Mouse (Mus musculus) liver, embryonic 16.5 days (tissue): Measurements from ENCODE around the gene Stk35. TPM values are rescaled to one million over a fixed set of nuclear protein-coding genes. Genes with fewer than 3 reads are reported as not detected.

Experiments
- ATAC-seq: fragments of 200-750 bp; cut with Nextera tagmentation; 2 replicates; pipeline ENCODE4 v1.8.0; 2017; ENCODE audit warnings: low read depth, mild to moderate bottlenecking, moderate number of reproducible peaks, moderate library complexity
- H3K27ac ChIP-seq: fragments of 300-500 bp; sonication (generic); 2 replicates; pipeline ENCODE4 v1.5.1; 2014; ENCODE audit warnings: mild to moderate bottlenecking, low read length
- H3K27me3 ChIP-seq: fragments of 300-500 bp; sonication (generic); 2 replicates; pipeline ENCODE4 v1.6.1; 2014; ENCODE audit warnings: low read depth, low read length, mixed read lengths; ENCODE audit not compliant: control insufficient read depth, insufficient read depth
- H3K36me3 ChIP-seq: fragments of 300-500 bp; sonication (generic); 2 replicates; pipeline ENCODE4 v1.6.1; 2014; ENCODE audit warnings: mild to moderate bottlenecking; ENCODE audit not compliant: control insufficient read depth, insufficient read depth
- H3K4me1 ChIP-seq: fragments of 300-500 bp; sonication (generic); 2 replicates; pipeline ENCODE4 v1.6.1; 2014; ENCODE audit warnings: low read depth, low read length, mixed read lengths; ENCODE audit not compliant: control insufficient read depth
- H3K4me2 ChIP-seq: fragments of 300-500 bp; sonication (generic); 2 replicates; pipeline ENCODE4 v1.6.1; 2014; ENCODE audit warnings: low read depth, low read length, mixed read lengths
- H3K4me3 ChIP-seq: fragments of 300-500 bp; sonication (generic); 2 replicates; pipeline ENCODE4 v1.5.1; 2014; ENCODE audit warnings: low read depth, mild to moderate bottlenecking, low read length
- H3K9ac ChIP-seq: fragments of 300-500 bp; sonication (generic); 2 replicates; pipeline ENCODE4 v1.6.1; 2014; ENCODE audit warnings: low read depth, low read length
- H3K9me3 ChIP-seq: fragments of 300-500 bp; sonication (generic); replicated peaks from 2 replicates; pipeline ENCODE4 v1.6.1; 2016; ENCODE audit warnings: low read length; ENCODE audit not compliant: control insufficient read depth
- WGBS: fragments of 180-500 bp; shearing (Covaris S2); extraction: QIAGEN DNeasy Blood & Tissue Kit; methylation state at CpG from one replicate; pipeline ENCODE4 v1.1.7; 2014; ENCODE audit not compliant: insufficient replicate concordance; 5-methylcytosine and 5-hydroxymethylcytosine counted together
- polyA plus RNA-seq: library from polyadenylated mRNA; unstranded; fragments of >200 nt; fragmentation: Nextera tagmentation; extraction: Ambion mirVana; gene quantifications from 2 replicates; pipeline ENCODE4 v1.2.1, GENCODE M21; 2015

The Stk35 gene
- polyA plus RNA-seq: 3.1 TPM in 2 replicates

DNA sequence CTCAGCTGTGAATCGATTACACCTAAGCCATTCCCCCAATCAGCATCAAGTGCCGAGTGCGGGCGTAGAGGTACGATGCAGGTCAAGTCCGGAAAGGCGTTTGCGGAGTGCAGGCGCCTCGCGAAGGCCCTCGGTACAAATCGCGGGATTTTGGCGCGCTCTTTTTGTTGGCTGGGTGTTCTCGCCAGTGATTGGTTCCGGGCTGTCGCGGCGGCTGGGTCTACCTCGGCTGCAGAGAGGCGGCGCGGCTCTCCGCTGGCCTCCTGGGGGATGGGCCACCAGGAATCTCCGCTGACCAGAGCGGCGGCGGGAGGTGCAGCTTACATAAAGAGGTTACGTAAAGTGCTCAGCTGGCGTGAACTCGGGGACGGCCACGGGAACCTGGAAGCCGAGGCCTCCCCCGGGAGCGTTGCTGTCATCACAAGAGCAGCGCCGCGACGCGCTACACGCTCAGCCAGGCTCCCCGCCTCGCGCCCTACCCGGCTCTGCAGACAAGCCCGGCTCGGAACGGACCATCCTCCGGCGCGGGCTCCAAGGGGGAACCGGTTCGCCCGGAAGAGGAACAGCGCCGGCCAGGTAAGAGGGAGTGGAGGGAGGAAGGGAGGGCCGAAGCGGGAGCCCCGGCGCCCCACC is at the start of gene Stk35:
TSS of gene Stk35 (plus strand) at position 247 of the 633 bp plus-strand sequence.
- no peaks in the 10 kb centered on the region; the same call in 1 of the 2 replicates for H3K36me3 ChIP-seq
- H3K9ac ChIP-seq: peak within 1 kb of the TSS; percentile 93
- H3K4me3 ChIP-seq: peak within 1 kb of the TSS; percentile 94
- no peaks in the 10 kb centered on the region for H3K27me3 ChIP-seq
- H3K9me3 ChIP-seq: no peaks in the 10 kb centered on the region
- H3K4me2 ChIP-seq: peak within 1 kb of the TSS; percentile 93
- H3K4me1 ChIP-seq: peaks cover 20% of the 10 kb centered on the region
- WGBS: under 1% methylated on average over 58 of the region's 63 CpGs
- ATAC-seq: peak; percentile 86
- peak within 1 kb of the TSS; percentile 95 for H3K27ac ChIP-seq

DNA sequence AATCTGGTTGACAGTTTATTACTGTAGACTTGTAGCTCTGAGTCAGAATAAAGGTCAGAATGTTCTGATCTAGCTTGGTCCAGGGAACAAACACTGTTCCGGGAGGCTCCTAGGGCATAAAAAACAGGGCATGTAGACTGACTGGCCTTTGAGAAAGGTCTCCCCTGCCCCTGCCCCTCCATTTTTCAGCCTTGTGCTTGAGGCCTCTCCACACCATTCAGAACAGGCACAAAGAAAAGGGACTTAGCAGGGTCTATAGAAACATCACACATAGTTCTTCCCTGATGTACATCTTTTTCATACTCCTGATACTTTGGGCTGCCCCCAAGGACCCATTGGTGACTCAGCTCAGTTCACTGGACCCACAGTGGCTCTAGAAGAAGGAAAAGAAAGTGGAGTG is 18.3 kb upstream of the Stk35 start:
- H3K9ac ChIP-seq: no peak overlapping the region
- H3K4me2 ChIP-seq: no peak overlapping the region
- 81% methylated on average over 1 of the region's 1 CpGs for WGBS
- H3K4me1 ChIP-seq: no peaks in the 10 kb centered on the region
- H3K27me3 ChIP-seq: no peaks in the 10 kb centered on the region
- H3K36me3 ChIP-seq: no peaks in the 10 kb centered on the region
- H3K4me3 ChIP-seq: no peak overlapping the region
- H3K27ac ChIP-seq: no peak overlapping the region
- ATAC-seq: no peak
- H3K9me3 ChIP-seq: no peaks in the 10 kb centered on the region

DNA sequence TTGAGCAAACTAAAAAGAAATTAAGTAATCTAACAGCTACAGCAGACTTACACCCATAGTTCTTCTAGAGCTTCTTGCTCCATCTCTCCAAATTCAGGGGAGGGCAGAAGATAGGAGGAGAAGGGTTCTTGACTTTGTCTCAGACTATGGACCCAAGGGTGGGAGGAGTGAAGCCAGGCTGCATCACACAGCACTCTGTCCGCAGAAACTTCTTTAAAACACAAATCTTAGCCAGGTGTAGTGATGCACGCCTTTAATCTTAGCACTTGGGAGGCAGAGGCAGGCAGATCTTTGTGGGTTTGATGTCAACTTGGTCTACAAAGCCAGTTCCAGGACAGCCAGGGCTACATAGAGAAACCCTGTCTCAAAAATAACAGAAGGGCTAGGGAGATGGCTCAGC is 3.8 kb upstream of the Stk35 start:
- Histone ChIP-seq H3K9me3 (peaks cover 4% of the 10 kb centered on the region; the same call in 1 of the 2 replicates), H3K4me1 (peaks cover 6% of the 10 kb centered on the region), H3K4me3 (no peak overlapping the region), H3K27ac (no peak overlapping the region), H3K27me3 (no peaks in the 10 kb centered on the region), H3K9ac (no peak overlapping the region), H3K4me2 (no peak overlapping the region), H3K36me3 (no peaks in the 10 kb centered on the region)
- WGBS: 71% methylated on average over 2 of the region's 2 CpGs
- ATAC-seq: no peak

DNA sequence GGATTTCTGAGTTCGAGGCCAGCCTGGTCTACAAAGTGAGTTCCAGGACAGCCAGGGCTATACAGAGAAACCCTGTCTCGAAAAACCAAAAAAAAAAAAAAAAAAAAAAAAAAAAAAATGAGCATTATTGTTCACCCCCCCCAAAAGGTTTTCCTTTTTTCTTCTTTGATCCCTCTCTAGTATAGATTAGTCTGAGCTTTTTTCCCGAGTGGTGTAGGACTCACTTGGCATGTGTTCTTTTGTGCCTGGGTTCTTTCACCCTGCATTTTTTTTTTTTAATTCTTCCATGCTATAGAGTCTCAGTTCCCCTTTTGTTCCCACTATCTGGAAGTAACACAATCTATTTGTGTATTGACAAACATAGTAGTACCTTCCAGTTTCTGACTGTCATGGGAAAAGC is 2.6 kb upstream of the Stk35 start:
- 72% methylated on average over 2 of the region's 3 CpGs for WGBS
- ATAC-seq: no peak

DNA sequence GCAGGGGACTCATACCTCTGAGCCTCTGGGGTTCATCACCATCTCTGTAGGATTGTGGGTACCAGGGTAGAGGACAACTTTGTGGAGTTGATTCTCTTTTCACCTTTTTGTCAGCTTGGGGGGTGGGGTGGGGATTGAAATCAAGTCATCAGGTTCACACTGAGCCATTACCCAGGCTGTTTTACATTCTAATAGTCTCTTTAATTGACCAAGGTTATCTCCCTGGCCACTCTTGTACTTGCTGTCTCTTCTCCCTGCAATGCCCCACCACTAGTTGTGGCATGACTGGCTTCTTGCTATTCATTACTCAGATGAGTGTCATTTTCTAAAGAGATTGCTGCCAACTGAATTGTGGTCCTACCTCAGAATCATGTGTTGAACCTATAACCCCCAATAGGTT is 1.9 kb upstream of the Stk35 start:
- Histone ChIP-seq H3K36me3 (no peaks in the 10 kb centered on the region), H3K27me3 (no peaks in the 10 kb centered on the region), H3K9me3 (peaks cover 4% of the 10 kb centered on the region; the same call in 1 of the 2 replicates), H3K4me1 (peaks cover 20% of the 10 kb centered on the region), H3K4me2 (no peak overlapping the region), H3K27ac (no peak overlapping the region), H3K9ac (no peak overlapping the region), H3K4me3 (no peak overlapping the region)
- no peak for ATAC-seq

More for the DNA sequence above, 2.6 kb upstream of the Stk35 start:
- H3K9me3 ChIP-seq: peaks cover 4% of the 10 kb centered on the region; the same call in 1 of the 2 replicates
- H3K9ac ChIP-seq: no peak overlapping the region
- no peaks in the 10 kb centered on the region for H3K36me3 ChIP-seq
- no peak overlapping the region for H3K27ac ChIP-seq
- H3K27me3 ChIP-seq: no peaks in the 10 kb centered on the region
- peaks cover 16% of the 10 kb centered on the region for H3K4me1 ChIP-seq
- no peak overlapping the region for H3K4me3 ChIP-seq
- H3K4me2 ChIP-seq: no peak overlapping the region

DNA sequence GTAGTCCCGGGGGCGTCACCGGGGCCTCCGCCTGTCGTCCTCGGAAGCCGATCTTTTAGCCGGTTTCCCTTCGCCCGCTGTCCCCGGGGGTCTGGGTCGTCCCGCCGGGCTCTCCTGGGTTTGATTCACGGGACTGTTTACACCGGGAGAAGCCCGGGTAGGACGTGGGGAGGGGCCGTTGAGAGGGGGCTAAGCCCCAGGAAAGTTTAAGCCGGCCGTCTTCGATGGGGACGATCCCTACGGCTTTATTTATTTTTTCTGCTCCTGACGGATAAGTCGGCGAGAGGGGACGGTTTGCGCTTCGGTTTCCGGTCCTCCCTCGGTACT is 550 bp downstream of the Stk35 start:
- Histone ChIP-seq H3K9ac (peak overlapping the region; percentile 93), H3K4me3 (peak overlapping the region; percentile 94), H3K27me3 (no peaks in the 10 kb centered on the region), H3K36me3 (no peaks in the 10 kb centered on the region; the same call in 1 of the 2 replicates), H3K27ac (peak overlapping the region; percentile 95), H3K4me2 (peak overlapping the region; percentile 93), H3K9me3 (no peaks in the 10 kb centered on the region), H3K4me1 (peaks cover 20% of the 10 kb centered on the region)
- no peak for ATAC-seq
- WGBS: under 1% methylated on average over 32 of the region's 32 CpGs

DNA sequence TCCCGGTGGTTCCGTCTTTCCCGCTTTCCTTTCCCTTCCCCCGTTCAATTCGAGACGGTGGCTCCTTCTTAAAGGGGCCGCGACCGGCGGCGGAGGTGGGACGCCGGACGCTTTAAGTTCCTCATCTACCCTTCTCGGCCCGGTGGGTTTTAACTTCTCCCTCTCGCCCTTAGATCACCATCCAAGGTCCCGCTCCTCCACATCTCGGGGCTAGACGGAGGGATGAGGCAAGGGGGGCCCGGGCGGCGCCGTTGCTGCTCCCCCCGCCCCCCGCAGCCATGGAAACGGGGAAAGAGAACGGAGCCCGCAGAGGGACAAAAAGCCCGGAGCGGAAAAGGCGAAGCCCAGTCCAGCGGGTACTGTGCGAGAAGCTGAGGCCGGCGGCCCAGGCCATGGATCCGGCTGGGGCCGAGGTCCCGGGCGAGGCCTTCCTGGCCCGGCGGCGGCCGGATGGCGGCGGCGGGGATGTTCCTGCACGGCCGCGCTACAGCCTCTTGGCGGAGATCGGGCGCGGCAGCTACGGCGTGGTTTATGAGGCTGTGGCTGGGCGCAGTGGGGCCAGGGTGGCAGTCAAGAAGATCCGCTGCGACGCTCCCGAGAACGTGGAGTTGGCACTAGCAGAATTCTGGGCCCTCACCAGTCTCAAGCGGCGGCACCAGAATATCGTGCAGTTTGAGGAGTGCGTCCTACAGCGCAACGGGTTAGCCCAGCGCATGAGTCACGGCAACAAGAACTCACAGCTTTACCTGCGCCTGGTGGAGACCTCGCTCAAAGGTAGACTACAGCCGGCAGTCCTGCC is 1.1 kb downstream of the Stk35 start:
- peak; percentile 69 for ATAC-seq
- under 1% methylated on average over 73 of the region's 73 CpGs for WGBS
- H3K4me2 ChIP-seq: peak overlapping the region; percentile 93
- H3K9ac ChIP-seq: peak overlapping the region; percentile 93
- no peaks in the 10 kb centered on the region for H3K9me3 ChIP-seq
- no peaks in the 10 kb centered on the region for H3K27me3 ChIP-seq
- H3K4me3 ChIP-seq: peak overlapping the region; percentile 94
- H3K27ac ChIP-seq: peak overlapping the region; percentile 95
- peaks cover 20% of the 10 kb centered on the region for H3K4me1 ChIP-seq
- H3K36me3 ChIP-seq: no peaks in the 10 kb centered on the region; the same call in 1 of the 2 replicates

DNA sequence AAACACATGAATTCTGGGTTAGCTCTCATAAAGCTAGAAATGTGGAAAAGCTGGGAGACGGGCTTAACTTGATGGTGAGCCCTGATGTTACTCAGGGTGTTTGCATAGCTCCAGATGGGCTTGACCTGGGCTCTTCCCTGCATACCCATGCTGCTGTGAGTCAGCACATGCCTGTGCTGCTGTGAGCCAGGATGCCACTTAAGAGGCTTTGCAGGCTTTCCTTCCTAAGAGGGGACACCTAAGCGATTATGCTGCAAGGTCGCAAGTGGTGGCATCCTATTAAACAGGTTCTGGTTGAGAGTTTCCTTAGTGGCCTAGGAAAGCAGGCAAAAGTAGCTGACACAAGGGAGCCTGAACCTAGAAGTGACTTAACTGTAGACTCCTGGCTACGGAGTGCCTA is 5.2 kb downstream of the Stk35 start:
- no peak overlapping the region for H3K4me3 ChIP-seq
- H3K9me3 ChIP-seq: no peaks in the 10 kb centered on the region
- no peak for ATAC-seq
- H3K27ac ChIP-seq: no peak overlapping the region
- H3K4me1 ChIP-seq: peaks cover 14% of the 10 kb centered on the region
- peaks cover 3% of the 10 kb centered on the region for H3K36me3 ChIP-seq
- 80% methylated on average over 4 of the region's 4 CpGs for WGBS
- no peak overlapping the region for H3K9ac ChIP-seq
- no peak overlapping the region for H3K4me2 ChIP-seq
- no peaks in the 10 kb centered on the region for H3K27me3 ChIP-seq

DNA sequence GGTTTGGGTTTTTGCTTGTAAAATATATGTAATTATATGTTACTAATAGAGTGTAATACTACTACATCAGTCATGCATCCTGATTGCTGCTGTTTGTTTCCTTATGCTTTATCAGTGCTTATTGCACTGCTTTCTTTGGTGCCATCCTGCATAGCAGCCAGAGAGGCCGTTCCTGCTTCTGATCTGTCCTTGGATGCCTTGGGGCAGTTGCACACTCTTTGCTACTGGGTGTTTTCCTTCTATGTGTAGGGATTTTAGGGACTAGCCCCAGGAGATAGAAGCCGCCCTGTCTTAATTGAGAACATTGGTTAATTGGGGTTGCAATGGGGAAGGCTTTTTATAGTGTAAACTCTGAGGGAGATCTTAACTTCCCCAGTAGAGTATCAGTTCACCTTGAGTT is 6.2 kb downstream of the Stk35 start:
- Histone ChIP-seq H3K4me1 (peaks cover 14% of the 10 kb centered on the region), H3K4me2 (no peak overlapping the region), H3K36me3 (peaks cover 12% of the 10 kb centered on the region), H3K9me3 (no peaks in the 10 kb centered on the region), H3K9ac (no peak overlapping the region), H3K27ac (no peak overlapping the region), H3K27me3 (no peaks in the 10 kb centered on the region), H3K4me3 (no peak overlapping the region)
- 73% methylated on average over 2 of the region's 2 CpGs for WGBS
- ATAC-seq: no peak
